Mouse (Mus musculus) liver, adult (tissue): Measurements from ENCODE around the gene Optn.

Experiments
- GATA4 ChIP-seq: IDR thresholded peaks from 2 replicates; pipeline ENCODE4 v1.6.1; 2014; ENCODE audit warnings: mild to moderate bottlenecking, low read length; ENCODE audit not compliant: insufficient replicate concordance

Gene Optn

GRCm38 (mm10) chr2:5063299-5064205 lies at the start of gene Optn:
Optn (minus strand) TSS chr2:5064051.
- TF ChIP-seq GATA4: no peak

DNA sequence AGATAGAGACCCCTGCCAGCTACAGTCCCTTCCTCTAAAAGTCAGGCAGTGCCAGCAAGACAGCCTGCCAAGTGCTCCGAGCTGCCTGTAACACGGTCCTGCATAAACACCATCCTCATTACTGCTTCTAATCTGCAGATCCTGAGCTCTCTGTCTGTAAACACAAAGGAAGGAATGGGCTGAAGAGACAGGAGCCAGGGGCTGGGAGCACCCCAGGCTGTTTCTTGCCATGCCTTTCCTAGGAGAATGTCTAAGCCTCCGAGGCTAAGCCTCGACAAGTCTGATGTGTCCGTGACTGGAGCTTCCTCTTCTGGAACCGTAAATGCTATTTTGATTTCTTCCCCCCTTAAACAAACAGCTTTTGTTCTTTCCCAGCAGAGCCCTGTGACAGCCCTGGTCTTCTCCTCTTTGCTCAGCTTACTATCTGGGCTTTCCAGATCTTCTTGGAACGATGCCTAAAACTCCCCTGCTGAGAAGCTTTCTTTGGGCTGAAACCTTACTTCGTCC lies 49.0 kb upstream of the Optn start:
- no peak for TF ChIP-seq GATA4

- TF ChIP-seq GATA4: no peak
Measured at GRCm38 (mm10) chr2:5102891-5103290, 39.0 kb upstream of the Optn start.

DNA sequence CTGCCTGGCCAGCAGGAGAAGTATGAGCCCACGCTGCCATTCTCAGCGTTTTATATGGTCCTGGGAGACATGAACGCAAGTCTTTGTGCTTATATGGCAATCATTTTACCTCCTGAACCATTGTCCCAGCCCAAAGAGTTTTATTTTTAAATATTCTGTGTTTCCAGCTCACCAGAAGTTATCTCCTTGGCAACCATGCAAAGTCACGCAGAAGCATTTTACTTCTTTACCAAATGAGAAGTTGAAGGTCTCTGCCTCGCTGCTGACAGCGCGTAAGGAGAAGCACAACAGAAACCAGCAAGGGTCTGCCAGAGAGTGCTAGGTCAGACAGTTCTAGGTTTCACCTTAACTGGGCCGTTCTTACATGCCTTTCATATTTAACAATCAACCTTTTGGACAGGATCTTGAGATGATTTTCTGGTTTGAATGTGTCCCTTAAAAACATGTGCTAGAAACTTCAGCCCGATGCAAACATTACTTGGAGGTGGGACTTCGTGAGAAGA lies 37.9 kb upstream of the Optn start:
- TF ChIP-seq GATA4: no peak

DNA sequence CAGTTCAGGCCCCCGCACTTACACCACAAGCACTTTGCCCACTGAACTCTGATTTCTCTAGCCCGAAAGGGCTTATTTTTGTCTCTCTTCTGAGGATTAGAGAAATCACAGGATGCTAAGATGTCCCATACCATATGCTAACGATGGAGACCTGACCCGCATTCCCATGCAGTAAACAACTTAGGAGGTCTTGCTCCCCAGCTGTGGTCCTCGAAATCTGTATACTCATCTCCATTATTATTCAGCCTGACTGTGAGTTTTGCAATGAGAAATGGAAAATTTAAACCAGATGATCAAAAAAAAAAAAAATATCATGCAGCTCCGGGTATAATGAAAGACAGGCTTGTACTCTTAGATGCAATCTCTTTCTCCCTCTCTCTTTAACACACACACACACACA lies 35.3 kb upstream of the Optn start:
- no peak for TF ChIP-seq GATA4

DNA sequence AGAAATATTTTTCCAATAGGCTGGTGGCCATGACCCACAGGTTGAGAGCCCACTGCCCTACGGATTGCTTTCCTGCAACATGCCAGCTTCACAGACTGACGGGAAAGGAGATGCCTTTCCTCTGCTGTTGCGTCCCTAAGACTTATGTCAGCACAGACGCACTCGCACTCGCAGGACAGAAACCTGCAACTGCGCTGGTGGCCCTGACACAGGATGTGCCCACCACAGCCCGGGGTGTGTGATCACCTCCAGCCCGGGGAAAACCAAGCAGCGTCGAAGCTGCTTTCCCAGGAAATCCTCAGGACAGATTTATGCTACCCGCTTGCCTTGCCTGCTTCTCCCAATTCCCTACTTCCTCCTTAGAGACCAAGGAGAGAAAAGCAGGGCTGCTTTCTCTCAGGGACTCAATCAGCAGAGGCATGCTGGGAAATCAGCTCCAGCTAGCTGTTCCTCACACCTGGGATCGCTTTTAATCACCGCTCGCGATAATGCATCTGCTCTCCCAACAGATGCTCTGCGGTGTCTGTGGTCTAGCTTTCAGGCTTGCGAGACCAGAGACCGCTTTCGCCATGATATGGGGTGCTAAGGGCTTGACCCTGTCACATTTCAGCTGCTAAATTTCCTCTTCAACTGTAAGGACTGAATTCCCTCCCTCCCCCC lies 34.1 kb upstream of the Optn start:
- TF ChIP-seq GATA4: no peak

GRCm38 (mm10) chr2:5095316-5095715 lies 31.5 kb upstream of the Optn start:
- TF ChIP-seq GATA4: no peak

DNA sequence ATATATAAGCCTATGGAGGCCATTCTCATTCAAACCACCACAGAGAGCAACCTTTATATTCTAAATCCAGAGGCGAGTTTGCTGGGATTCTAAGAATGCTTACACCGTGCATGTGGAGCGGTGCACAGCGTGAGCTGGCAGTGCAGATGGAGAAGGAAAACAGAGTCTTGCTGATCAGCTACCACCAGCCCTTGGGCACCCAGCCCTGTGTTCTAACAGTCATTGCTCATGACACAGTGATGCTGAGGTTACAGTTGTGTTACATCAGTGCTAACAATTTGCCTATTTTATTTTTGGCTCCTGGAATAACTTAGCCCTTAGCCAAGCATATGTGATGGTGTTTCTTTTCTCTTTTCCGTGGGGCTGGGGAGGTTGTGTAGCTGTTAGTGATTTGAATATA lies 31.0 kb upstream of the Optn start:
- TF ChIP-seq GATA4: no peak

DNA sequence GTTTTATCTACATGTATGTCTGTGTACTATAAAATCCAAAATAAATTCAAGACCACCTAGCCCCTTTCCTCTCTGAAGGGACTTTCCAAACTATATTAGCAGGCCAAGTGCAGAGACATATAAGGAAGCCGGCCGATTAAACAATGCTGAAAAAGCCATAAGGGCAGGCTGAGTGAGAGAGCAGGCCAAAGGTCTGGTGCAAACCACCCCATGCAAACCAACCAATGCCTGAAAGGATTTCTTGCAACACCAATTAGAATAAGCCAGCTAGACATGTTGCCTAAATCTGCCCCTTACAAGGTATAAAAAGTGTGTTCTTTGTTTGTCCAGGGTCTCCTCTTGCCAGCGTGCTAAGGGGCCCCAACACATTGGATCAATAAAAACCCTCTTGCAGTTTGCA lies 23.8 kb upstream of the Optn start:
- no peak for TF ChIP-seq GATA4

GRCm38 (mm10) chr2:5083739-5084138 lies 19.9 kb upstream of the Optn start:
- TF ChIP-seq GATA4: no peak

- TF ChIP-seq GATA4: no peak
Measured at GRCm38 (mm10) chr2:5080053-5080787, 16.4 kb upstream of the Optn start.

DNA sequence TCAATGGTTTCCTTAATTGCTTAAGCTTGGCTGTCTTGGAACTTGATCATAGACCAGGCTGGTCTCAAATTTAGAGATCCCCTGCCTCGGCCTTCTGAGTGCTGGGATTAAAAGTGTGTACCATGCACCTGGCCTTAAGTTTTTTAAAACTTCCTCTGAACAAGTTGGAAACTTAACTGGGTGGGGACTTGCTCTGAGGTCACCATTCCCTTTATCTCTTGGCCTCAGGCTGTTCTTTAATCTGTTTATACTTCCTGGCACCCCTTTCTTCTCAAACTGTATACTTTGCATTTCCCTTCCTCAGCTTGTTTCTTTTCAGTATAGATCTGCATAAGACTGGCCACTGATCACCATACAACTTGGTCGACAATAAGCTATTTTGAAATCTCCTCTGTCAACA lies 14.1 kb upstream of the Optn start:
- no peak for TF ChIP-seq GATA4

DNA sequence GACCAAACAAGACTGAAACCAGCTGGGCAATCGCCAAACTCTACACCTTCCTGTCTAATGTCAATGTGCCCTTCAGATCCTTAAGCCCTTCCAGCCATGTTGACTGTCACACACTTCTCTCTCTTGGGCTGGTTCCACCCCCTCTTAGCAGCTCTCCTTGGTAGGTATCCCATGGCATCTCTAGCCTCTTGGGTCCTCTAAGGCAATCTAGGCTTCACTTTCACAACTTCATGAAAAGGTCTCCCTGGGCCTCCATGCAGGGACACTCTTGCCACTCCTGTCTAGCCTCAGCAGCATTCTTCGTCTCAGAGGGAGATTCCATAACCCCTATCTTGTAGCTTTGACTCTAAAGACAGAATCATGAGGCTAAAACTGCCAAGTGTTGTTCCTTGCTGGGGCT lies 13.6 kb upstream of the Optn start:
- no peak for TF ChIP-seq GATA4

DNA sequence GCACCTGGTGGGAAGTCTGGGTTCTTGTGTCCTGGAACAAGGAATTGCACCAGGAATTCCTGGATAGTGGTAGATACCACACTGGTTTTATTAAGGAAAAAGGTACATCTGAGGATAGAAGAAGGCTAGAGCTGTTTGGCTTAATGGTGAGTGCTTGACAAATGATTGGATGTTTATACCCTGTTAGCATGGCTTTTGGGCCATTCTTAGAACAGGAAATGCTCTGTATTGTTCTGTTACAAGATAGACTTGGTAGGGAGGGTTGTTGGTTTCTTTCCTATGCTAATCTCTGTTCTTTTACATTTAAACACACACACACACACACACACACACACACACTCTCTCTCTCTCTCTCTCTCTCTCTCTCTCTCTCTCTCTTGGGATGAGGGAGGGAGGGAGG lies 12.0 kb upstream of the Optn start:
- no peak for TF ChIP-seq GATA4

DNA sequence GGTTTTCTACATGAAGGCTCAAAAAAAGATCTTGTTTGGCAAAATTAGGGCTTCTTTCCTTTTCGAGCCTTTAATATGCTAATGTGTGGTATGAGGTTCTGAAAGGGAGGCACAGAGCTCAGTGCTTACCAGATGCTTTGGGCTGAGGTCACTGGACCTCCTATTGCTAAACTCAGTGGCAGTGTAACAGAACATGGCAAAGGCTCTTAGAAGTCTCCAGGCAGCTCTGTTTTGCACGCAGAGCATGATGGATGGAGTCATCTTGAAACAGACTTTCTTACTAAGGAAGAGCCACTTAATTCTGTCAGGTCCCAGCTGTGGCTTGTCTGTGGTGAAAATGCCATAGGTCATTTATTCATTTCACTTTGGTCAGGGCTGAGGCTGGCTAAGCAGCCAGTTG lies 11.6 kb upstream of the Optn start:
- TF ChIP-seq GATA4: no peak

DNA sequence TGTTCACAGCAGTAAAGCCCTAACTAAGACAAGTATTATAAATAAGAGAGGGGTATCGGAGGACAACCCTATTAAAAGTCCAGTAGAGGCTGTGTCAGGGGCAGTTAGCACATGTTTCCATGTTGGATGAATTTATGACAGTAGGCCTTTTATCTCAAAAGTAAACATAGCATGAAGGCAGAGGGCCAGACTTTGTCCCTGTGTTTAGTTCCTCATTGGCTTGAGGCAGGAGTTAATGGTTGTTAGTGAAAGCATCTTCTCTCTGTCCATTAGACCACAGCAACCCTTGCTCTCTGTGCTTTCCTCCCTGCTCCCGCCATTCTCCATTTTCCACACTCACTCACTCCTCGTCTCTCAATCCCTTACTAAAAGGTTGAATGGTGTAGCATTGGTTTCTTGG lies 9.9 kb upstream of the Optn start:
- no peak for TF ChIP-seq GATA4

DNA sequence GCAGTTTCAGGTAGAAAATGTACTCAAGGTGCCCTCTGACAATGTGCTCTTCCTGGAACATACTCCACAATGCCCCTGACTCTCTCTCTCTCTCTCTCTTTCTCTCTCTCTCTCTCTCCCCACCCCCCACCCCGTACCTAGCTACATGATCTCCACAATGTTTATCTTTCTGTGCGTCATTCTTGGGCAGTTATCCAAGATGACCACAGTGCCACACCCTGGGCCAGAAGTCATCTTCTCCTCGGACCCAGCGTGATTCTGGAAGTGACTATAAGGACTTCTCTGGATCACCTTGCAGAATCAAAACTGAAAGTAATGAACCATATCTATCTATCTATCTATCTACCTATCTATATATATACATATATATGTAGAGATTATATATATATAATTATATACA lies 4.1 kb upstream of the Optn start:
- no peak for TF ChIP-seq GATA4
